Mouse (Mus musculus) inflammation-experienced regulatory T-cells, adult 6 months (primary cell): Measurements from ENCODE around the gene Nt5c2. TPM values are rescaled to one million over a fixed set of nuclear protein-coding genes. Genes with fewer than 3 reads are reported as not detected.
A peak's percentile ranks its signal among the peaks of the same experiment; 100 is the strongest.

Experiments
- ATAC-seq: one replicate; pipeline ENCODE4 v1.8.0; 2017
- polyA plus RNA-seq, 3 experiments: library from polyadenylated mRNA; unstranded; fragments of 100-300 nt; shearing (Covaris generic); gene quantifications; one replicate each; pipeline ENCODE4 v1.2.1; 2017

Nt5c2 gene
- polyA plus RNA-seq, 3 experiments from 2014 or later, result 22.1 to 37.3 (median 31.6) TPM

- no peak for ATAC-seq
These were observed 99.4 kb downstream of the Nt5c2 start for GRCm38 (mm10) chr19:46915406-46916080.

- no peak for ATAC-seq
These were observed 101.3 kb downstream of the Nt5c2 start for GRCm38 (mm10) chr19:46913626-46914025.

- no peak for ATAC-seq
These were observed 103.5 kb downstream of the Nt5c2 start for GRCm38 (mm10) chr19:46911492-46911891.

- no peak for ATAC-seq
These were observed 106.0 kb downstream of the Nt5c2 start for GRCm38 (mm10) chr19:46908977-46909376.

DNA sequence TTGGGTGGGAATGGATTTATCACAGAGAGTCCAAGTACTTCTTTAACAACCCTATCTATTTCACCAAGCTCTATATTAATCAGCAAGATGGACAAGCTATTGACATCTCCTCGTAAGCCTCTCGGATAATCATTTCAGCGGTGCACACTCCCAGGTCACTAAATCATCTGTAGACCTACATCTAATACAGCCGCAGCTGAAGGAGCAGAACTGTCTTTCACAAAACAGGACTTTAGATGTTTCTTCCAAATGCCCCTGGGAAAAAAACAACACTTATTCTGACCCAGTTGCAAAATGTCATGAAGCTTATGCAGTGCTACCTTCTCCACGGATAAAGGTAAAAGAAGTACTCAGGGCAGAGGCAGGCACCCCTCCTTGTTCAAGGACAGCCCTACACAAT is 106.7 kb downstream of the Nt5c2 start:
- no peak for ATAC-seq

GRCm38 (mm10) chr19:46905971-46906370 is 109.0 kb downstream of the Nt5c2 start:
- ATAC-seq, result no peak

DNA sequence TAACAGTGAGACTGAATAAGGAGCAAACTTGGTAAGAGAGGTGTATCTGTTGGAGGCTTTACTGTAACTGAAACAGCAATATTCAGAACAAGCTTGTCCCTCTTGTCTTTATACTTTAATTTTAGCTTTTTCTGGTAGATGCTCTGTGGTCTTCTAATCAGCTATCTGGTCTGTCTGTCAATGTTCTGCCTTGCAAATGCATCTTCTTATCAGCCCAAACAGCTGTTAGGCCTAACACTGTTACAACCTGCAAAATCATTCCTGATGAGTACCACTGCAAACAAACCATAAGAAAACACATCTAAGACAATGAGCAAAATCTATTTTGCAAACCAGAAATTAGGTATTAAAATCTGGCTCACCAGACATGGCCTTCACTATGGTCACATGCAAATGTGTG is 109.6 kb downstream of the Nt5c2 start:
- no peak for ATAC-seq

- no peak for ATAC-seq
These were observed 110.0 kb downstream of the Nt5c2 start for GRCm38 (mm10) chr19:46904907-46905306.

DNA sequence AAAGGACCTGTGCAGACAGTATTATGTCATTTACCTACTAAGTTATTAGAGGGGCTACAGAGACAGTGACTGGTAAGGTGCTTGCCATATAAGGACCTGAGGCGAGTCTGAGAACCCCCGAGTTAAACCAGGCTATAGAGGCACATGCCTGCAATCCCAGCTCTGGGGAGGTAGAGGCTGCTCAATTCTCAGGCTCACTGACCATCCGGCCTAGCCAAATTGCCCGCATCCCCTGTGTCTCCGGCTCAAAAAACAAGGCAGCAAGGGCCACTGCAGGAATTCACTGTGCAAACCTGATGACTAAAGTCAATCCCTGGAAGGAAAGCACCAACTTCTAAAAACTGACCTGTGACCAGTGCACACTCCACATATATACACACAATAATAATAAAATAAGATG is 111.6 kb downstream of the Nt5c2 start:
- ATAC-seq, result no peak

GRCm38 (mm10) chr19:46901323-46901722 is 113.6 kb downstream of the Nt5c2 start:
- ATAC-seq, result no peak

DNA sequence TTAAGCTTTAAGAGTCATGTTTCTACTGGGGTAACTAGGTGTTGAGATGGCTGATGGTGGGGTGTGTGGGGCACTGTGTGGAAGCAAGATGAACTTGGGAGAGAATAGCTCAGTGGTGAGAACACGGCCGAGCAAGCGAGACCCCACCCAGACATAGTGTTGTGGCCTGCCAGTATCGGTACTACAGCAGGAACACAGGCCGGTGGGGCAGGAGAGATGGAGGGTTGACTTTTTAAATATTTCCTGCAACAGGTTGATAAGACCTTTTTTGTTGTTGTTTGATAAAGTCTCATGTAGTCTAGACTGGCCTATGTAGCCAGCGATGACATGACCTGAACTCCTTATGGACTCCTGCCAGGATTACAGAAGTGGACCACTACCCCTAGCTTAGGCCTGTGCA is 114.2 kb downstream of the Nt5c2 start:
- ATAC-seq, result no peak

DNA sequence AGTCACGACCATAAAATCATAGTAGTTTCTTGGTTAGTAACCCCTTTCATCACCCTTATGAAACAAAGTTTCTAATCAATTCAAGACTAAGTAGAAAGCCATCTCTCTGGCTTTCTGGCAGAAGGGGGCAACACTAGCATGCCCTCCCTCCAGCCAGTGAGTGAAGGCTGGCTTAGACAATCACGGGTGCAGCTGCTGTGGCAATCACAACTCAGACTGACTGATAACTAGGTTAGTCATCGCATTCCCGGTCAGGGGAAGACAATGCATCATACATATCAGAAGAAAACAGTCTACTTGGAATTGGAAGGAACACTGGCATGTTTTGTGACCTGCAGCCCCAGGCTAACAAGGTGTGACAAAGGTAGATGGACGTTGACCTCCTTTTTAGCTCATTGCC is 115.1 kb downstream of the Nt5c2 start:
- ATAC-seq, result no peak

GRCm38 (mm10) chr19:46899306-46899705 is 115.6 kb downstream of the Nt5c2 start:
- ATAC-seq, result no peak

GRCm38 (mm10) chr19:46898222-46898621 is 116.7 kb downstream of the Nt5c2 start:
- no peak for ATAC-seq

GRCm38 (mm10) chr19:46897135-46897534 is 117.8 kb downstream of the Nt5c2 start:
- no peak for ATAC-seq

- ATAC-seq, result no peak
These were observed 121.5 kb downstream of the Nt5c2 start for GRCm38 (mm10) chr19:46893484-46893883.

DNA sequence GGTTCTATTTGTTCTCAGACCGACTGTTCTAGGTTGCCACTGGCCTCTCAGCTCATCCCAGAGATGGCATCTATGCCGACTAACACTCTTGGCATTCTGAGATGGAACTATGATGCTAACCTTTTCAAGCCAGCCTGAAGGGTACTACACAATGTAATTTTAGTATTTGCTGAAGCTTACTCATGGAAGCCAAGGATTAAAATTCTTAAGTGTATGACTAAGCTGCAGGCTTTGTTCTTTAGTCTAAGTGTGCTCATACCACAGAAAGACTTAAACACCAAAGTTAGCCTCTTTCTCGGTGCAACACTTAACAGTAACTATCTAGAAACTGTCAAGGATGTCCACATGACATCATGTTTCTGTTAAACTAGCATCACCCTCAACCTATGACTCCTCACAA is 122.1 kb downstream of the Nt5c2 start:
- ATAC-seq, result no peak

- no peak for ATAC-seq
These were observed 124.3 kb downstream of the Nt5c2 start for GRCm38 (mm10) chr19:46890657-46891056.

DNA sequence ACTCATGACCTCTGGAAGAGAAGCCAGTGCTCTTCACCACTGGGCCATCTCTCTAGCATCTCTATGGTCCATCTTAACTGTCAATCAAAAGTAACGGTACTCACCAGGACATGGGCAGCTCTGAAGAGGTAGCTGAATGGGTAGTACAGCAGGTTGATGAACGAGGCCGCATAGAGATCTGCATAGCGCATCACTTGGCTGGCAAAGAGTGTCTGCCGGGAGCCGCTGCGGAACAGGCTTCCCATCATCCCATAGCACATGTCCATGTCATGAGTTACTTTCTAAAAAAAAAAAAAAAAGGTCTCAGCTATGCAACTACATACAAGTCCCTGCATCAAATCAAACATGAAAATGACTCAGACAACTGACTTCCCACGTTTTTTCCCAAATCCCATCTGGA is 125.3 kb downstream of the Nt5c2 start:
- no peak for ATAC-seq

DNA sequence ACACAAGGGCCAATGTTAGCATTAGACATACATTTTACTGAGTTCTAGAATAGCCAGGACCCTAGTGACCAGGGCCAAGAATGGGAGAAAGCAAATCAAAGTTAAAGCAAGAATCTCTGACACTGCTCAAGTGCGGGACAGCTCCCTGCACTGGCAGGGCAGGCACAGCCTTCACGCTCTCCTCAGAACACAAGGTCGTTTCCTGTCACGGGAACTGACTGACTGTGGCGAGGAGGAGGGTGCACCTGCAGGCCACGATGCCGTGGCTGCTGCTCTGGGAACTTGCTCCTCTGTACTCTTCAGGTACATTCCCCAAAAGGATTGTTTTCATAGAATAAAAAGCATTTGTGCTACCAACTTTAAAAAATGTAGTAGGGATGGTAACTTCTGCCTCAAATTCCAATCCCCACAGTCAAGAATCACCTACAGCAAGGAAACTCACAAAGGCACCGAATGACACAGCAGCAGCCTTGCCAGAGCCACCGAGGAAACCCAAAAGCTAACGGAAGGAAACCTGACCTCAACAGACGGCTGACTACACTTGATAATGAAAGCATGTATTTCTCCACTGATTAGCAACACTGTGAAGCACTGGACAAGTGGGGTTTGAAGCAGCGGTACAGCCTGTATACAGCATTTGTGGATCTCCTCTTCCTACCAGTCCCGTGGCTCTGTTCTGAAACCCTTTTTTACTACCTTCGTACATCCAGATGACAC is 127.0 kb downstream of the Nt5c2 start:
- peak; percentile 87 for ATAC-seq

- ATAC-seq, result no peak
These were observed 128.1 kb downstream of the Nt5c2 start for GRCm38 (mm10) chr19:46886826-46887225.

GRCm38 (mm10) chr19:46885365-46885764 is 129.6 kb downstream of the Nt5c2 start:
- ATAC-seq, result no peak

- ATAC-seq, result no peak
These were observed 135.1 kb downstream of the Nt5c2 start for GRCm38 (mm10) chr19:46879876-46880275.

DNA sequence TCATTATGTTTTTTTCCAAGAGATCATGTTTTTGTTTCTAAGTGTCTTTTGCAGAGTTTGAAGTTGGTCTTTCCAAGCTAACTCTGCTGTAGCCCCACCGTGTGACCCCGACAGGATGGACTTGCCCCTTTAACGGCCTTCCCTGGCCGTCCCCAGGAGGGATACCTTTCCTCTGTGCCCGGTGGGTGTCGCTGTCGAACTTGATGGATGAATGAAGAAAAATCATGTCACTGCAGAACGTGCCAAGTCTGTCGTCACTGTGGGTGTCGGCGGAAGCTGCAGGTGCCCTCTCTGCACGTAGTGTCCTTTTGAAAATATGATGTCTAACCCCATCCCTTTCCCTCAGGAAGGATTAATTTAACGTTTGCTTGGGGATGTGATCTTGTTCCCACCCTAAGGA is 136.6 kb downstream of the Nt5c2 start:
- ATAC-seq, result peak; percentile 56
